Mouse (Mus musculus): ENCODE data around the gene Il17rd. TPM values are rescaled to one million over a fixed set of nuclear protein-coding genes. Genes with fewer than 3 reads are reported as not detected.

Gene Il17rd
- total and polyA plus RNA-seq, 3 experiments: 0.04 TPM; not detected in 2

DNA sequence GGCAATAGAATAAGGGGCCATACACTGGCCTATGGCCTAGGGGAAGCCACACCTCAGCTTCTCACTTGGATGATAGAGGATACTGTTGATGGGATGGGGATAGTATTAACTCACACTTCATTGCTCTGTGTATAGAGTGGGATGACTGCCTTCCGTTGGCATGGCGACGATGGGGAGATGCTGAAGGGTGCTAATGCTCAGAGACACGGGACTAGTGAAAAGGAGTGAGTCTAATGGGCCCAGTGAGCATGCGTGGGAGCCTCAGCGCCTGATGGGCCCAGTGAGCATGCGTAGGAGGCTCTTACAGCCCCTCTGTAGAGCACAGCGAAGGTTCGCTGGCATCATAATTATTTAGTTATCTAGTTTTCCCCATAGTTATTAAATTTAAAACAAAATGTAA, 100.2 kb downstream of the Il17rd start:
- Histone ChIP-seq H3K27me3 (ENCODE audit: control insufficient read depth in 1 of 2, insufficient read depth in 2 of 2, low read length in 2 of 2) (no peaks in the 10 kb centered on the region; a peak in 2 of 4 replicates), H3K4me1 (ENCODE audit: control insufficient read depth in 1 of 2, insufficient read depth in 2 of 2, low read length in 2 of 2) (no peaks in the 10 kb centered on the region), H3K79me2 (ENCODE audit: control insufficient read depth, insufficient read depth, low read length, poor library complexity) (no peaks in the 10 kb centered on the region), H3K36me3 (ENCODE audit: control insufficient read depth in 1 of 2, insufficient read depth in 2 of 2, low read length in 2 of 2) (no peaks in the 10 kb centered on the region), H3K9ac (ENCODE audit: control insufficient read depth, low read depth, low read length, poor library complexity, severe bottlenecking) (no peak overlapping the region), H3K4me3 (ENCODE audit: control insufficient read depth in 1 of 2, insufficient read depth in 1 of 2, low read depth in 2 of 2, low read length in 2 of 2) (no peak overlapping the region), H3K27ac (ENCODE audit: control insufficient read depth, low read depth, low read length) (no peak overlapping the region), H3K9me3 (replicated peaks; ENCODE audit: insufficient read depth, low read length) (no peaks in the 10 kb centered on the region)
- no peak for DNase-seq (ENCODE audit: low read depth, low spot score)
- TF ChIP-seq NRF1 (IDR thresholded peaks at IDR 0.05; ENCODE audit: insufficient read depth, low read depth, low read length, poor library complexity, severe bottlenecking) (no peak), USF2 (IDR thresholded peaks at IDR 0.05; ENCODE audit: borderline replicate concordance in 1 of 2, insufficient read depth in 1 of 2, low read depth in 1 of 2, low read length in 2 of 2) (no peak), CHD1 (IDR thresholded peaks at IDR 0.05; ENCODE audit: low read depth, low read length) (no peak), ZC3H11A (IDR thresholded peaks at IDR 0.05; ENCODE audit: low read depth, low read length) (no peak), MAX (IDR thresholded peaks at IDR 0.05; ENCODE audit: low read length) (no peak), MAZ (IDR thresholded peaks at IDR 0.05; ENCODE audit: low read depth, low read length) (no peak), JUND (IDR thresholded peaks at IDR 0.05; ENCODE audit: low read depth, low read length) (no peak), GATA1 (IDR thresholded peaks at IDR 0.05; ENCODE audit: low read depth, low read length) (no peak), ZKSCAN1 (IDR thresholded peaks at IDR 0.05; ENCODE audit: low read depth, low read length) (no peak), TAL1 (IDR thresholded peaks at IDR 0.05; ENCODE audit: low read length) (no peak), ELF1 (IDR thresholded peaks at IDR 0.05; ENCODE audit: low read depth, low read length) (no peak), SIN3A (IDR thresholded peaks at IDR 0.05; ENCODE audit: low read length) (no peak), BHLHE40 (IDR thresholded peaks at IDR 0.05; ENCODE audit: borderline replicate concordance, low read depth, low read length) (no peak), ZNF384 (IDR thresholded peaks at IDR 0.05; ENCODE audit: low read depth, low read length) (no peak), POLR2A (IDR thresholded peaks at IDR 0.05; ENCODE audit: control insufficient read depth in 1 of 2, insufficient read depth in 1 of 2, low read depth in 1 of 2, low read length in 2 of 2, poor library complexity in 1 of 2) (no peak), HCFC1 (IDR thresholded peaks at IDR 0.05; ENCODE audit: low read depth, low read length) (no peak), POLR2AphosphoS5 (IDR thresholded peaks at IDR 0.05; ENCODE audit: borderline replicate concordance, low read depth, low read length) (no peak)

DNA sequence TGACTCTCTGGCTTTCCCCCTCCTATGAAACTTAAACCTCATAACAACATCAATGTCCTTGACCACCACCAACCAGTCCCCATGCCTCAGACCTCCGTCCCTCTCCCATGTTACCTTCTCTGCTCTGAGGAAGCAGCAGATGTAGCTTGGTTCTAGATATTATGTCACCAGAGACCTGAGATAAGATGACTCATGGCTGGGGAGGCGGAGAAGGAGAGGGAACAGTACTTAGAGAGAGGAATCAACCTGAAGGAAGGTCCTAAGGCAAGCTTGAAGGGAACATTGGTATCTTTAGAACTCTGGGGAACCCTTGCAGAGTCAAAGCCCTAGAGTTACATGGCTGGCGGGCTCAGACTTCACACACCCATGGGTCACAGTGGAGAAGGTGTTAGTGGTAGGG, 101.2 kb downstream of the Il17rd start:
- TF ChIP-seq ZKSCAN1 (IDR thresholded peaks at IDR 0.05; ENCODE audit: low read depth, low read length) (no peak), UBTF (IDR thresholded peaks at IDR 0.05; ENCODE audit: borderline replicate concordance, insufficient read depth, low read depth, low read length) (no peak), NRF1 (IDR thresholded peaks at IDR 0.05; ENCODE audit: insufficient read depth, low read depth, low read length, poor library complexity, severe bottlenecking) (no peak), USF2 (IDR thresholded peaks at IDR 0.05; ENCODE audit: borderline replicate concordance in 1 of 2, insufficient read depth in 1 of 2, low read depth in 1 of 2, low read length in 2 of 2) (no peak), E2F4 (IDR thresholded peaks at IDR 0.05; ENCODE audit: borderline replicate concordance, low read depth, low read length) (no peak), CHD2 (IDR thresholded peaks at IDR 0.05; ENCODE audit: low read length) (no peak), MYC (IDR thresholded peaks at IDR 0.05; ENCODE audit: low read depth, low read length) (no peak), KAT2A (conservative IDR thresholded peaks at IDR 0.05; ENCODE audit: low read depth, low read length) (no peak)
- H3K79me2 ChIP-seq (ENCODE audit: control insufficient read depth, insufficient read depth, low read length, poor library complexity): no peaks in the 10 kb centered on the region
- DNase-seq (ENCODE audit: low read depth, low spot score): no peak
- no peaks in the 10 kb centered on the region for H3K9me3 ChIP-seq (replicated peaks; ENCODE audit: insufficient read depth, low read length)
- H3K9ac ChIP-seq (ENCODE audit: control insufficient read depth, low read depth, low read length, poor library complexity, severe bottlenecking): no peak overlapping the region
- H3K27me3 ChIP-seq (ENCODE audit: control insufficient read depth in 1 of 2, insufficient read depth in 2 of 2, low read length in 2 of 2): no peaks in the 10 kb centered on the region; a peak in 2 of 4 replicates
- no peaks in the 10 kb centered on the region for H3K36me3 ChIP-seq (ENCODE audit: control insufficient read depth in 1 of 2, insufficient read depth in 2 of 2, low read length in 2 of 2)
- H3K4me3 ChIP-seq (ENCODE audit: control insufficient read depth in 1 of 2, insufficient read depth in 1 of 2, low read depth in 2 of 2, low read length in 2 of 2): no peak overlapping the region
- no peaks in the 10 kb centered on the region for H3K4me1 ChIP-seq (ENCODE audit: control insufficient read depth in 1 of 2, insufficient read depth in 2 of 2, low read length in 2 of 2)
- no peak overlapping the region for H3K27ac ChIP-seq (ENCODE audit: control insufficient read depth, low read depth, low read length)
